Mouse (Mus musculus) C2C12 (cell line): ENCODE measurements at regions not wholly inside any gene's neighbourhood (a gene's known extent, or its start where the extent isn't known, plus 50 kb on each side); places are given as distances from the start of the nearest gene placed in this dataset.

ENCODE experiments used
- CEBPB ChIP-seq: IDR thresholded peaks from one replicate; pipeline ENCODE4 v1.6.1; 2011; ENCODE audit warnings: low read depth, mild to moderate bottlenecking, control low read depth, moderate library complexity
- CTCF ChIP-seq: IDR thresholded peaks from one replicate; pipeline ENCODE4 v1.5.1; 2011; ENCODE audit not compliant: control insufficient read depth, insufficient read depth, insufficient read length
- FOSL1 ChIP-seq: IDR thresholded peaks from one replicate; pipeline ENCODE4 v1.8.0; 2011; ENCODE audit warnings: mild to moderate bottlenecking, low read length; ENCODE audit not compliant: poor library complexity, insufficient read depth, severe bottlenecking
- MYOG ChIP-seq: IDR thresholded peaks from one replicate; pipeline ENCODE4 v1.6.1; 2011; ENCODE audit not compliant: control insufficient read depth, insufficient read length; ENCODE audit errors: extremely low read depth
- USF1 ChIP-seq: IDR thresholded peaks from one replicate; pipeline ENCODE4 v1.6.1; 2011; ENCODE audit warnings: low read depth, mild to moderate bottlenecking, control low read depth, moderate library complexity

- TF ChIP-seq CTCF (no peak), USF1 (no peak), MYOG (no peak), FOSL1 (no peak), CEBPB (no peak)
Observed at GRCm38 (mm10) chr2:137271575-137272180, 155.2 kb upstream of the Jag1 start.
